ENCODE assay signal across 14 mouse cellular contexts in genomic region chr13:63700747-63701146, GRCm38 (mm10).
DNase-seq lines count a peak whose midpoint lies in the region; ATAC-seq and TF ChIP-seq lines count a peak whose summit lies in the region.
"Had no signal": no experiment of that assay in that cellular context is flagged by ENCODE, and none has a peak within 500 bp of the region (broad histone marks: within the 10 kb centered on the region; RNA-seq: fewer than 3 reads in every experiment).

No protein-coding gene starts in this region.

- H3K4me2 ChIP-seq in limb, embryonic 11.5 days (ENCODE audit: low read depth, severe bottlenecking): no peak overlapping the region
- H3K4me2 ChIP-seq: liver, embryonic 13.5 days; neural tube, embryonic 12.5 days had no signal

- H3K27ac ChIP-seq in limb, embryonic 11.5 days (replicated peaks; ENCODE audit: low read depth, low read length): 0 out of 2 replicates have a peak overlapping the region, but pooled peaks have one; percentile 5
- H3K27ac ChIP-seq in layer of hippocampus, adult 2 months: no peak overlapping the region
- H3K27ac ChIP-seq: liver, embryonic 13.5 days; neural tube, embryonic 12.5 days had no signal

- in situ Hi-C loops in Patski (cut with MboI; ENCODE audit: low pct_unique_long_range_greater_than_20kb): loop anchor here (5.0 kb wide), 1 partner anchor 337 kb away; no protein-coding TSS in a partner anchor

- intact Hi-C loops in left cerebral cortex, postnatal 36 days (cut with DNase I): no loop called here

- 58% methylated on average over 3 of the region's 3 CpGs for WGBS in limb, embryonic 11.5 days

- POLR2A ChIA-PET in Patski (lab: Charles Lee): no interaction called here

- no peak overlapping the region for H3K4me3 ChIP-seq in limb, embryonic 11.5 days (ENCODE audit: low read depth, low read length)
- no peak overlapping the region for H3K4me3 ChIP-seq in layer of hippocampus, adult 2 months
- H3K4me3 ChIP-seq: liver, embryonic 13.5 days; neural tube, embryonic 12.5 days had no signal

- H3K9me3 ChIP-seq in limb, embryonic 11.5 days (ENCODE audit: control insufficient read depth, low read length): no peaks in the 10 kb centered on the region
- H3K9me3 ChIP-seq: liver, embryonic 13.5 days; neural tube, embryonic 12.5 days had no signal

- peak; percentile 89 for ATAC-seq in Patski
- no peak for ATAC-seq in limb, embryonic 11.5 days (ENCODE audit: insufficient number of reproducible peaks, low FRiP score, low TSS enrichment, low read depth)
- peak; percentile 43; the same call in 1 of the 2 replicates for ATAC-seq in megakaryocyte-erythroid progenitor cell, adult 5-6 weeks (replicated peaks; ENCODE audit: low FRiP score, low TSS enrichment, poor library complexity, severe bottlenecking)

- CTCF ChIA-PET in Patski (lab: Charles Lee): no interaction called here

- no peaks in the 10 kb centered on the region for H3K27me3 ChIP-seq in Patski
- no peaks in the 10 kb centered on the region for H3K27me3 ChIP-seq in limb, embryonic 11.5 days (ENCODE audit: control insufficient read depth, insufficient read depth, low read length)
- H3K27me3 ChIP-seq: liver, embryonic 13.5 days; neural tube, embryonic 12.5 days had no signal

- H3K36me3 ChIP-seq in limb, embryonic 11.5 days (ENCODE audit: control insufficient read depth, insufficient read depth, low read length): no peaks in the 10 kb centered on the region
- H3K36me3 ChIP-seq: liver, embryonic 13.5 days; neural tube, embryonic 12.5 days had no signal

- no peak overlapping the region for H3K9ac ChIP-seq in limb, embryonic 11.5 days (ENCODE audit: low read length)
- H3K9ac ChIP-seq: liver, embryonic 13.5 days; neural tube, embryonic 12.5 days had no signal

- DNase-seq in embryo, embryonic 10 days (ENCODE audit: low spot score): peak; percentile 42
- no peak for DNase-seq in embryo, embryonic 9.5 days (ENCODE audit: extremely low spot score)
- DNase-seq in Patski (ENCODE audit: low read depth, low spot score): peak; percentile 65
- DNase-seq in limb, embryonic 11.5 days (ENCODE audit: low spot score): no peak
- no peak for DNase-seq in left cerebral cortex, postnatal 36 days (ENCODE audit: low spot score in 2 of 2)
- no peak for DNase-seq in adrenal gland, adult 8-10 months
- no peak for DNase-seq in layer of hippocampus, adult 2 months (ENCODE audit: low spot score in 2 of 2)
- DNase-seq: cerebellum, adult 9-11 months; heart, postnatal 36 days; kidney, postnatal 25 days; liver, embryonic 13.5 days; right cerebral cortex, postnatal 4 days had no signal

- no peak for TF ChIP-seq CTCF in Patski (IDR thresholded peaks at IDR 0.05)
- no peak for TF ChIP-seq CTCF in layer of hippocampus, adult 2 months (conservative IDR thresholded peaks at IDR 0.05)

- 0 out of 2 replicates have a peak, but pooled peaks cover 7% of the 10 kb centered on the region for H3K4me1 ChIP-seq in limb, embryonic 11.5 days (ENCODE audit: control insufficient read depth, insufficient read depth, low read length)

Comparison
In these comparisons a context has a peak if more than half of its experiments do, and no peak if none do; other contexts are left out.
1. DNase-seq: peak in embryo, embryonic 10 days (single experiment) and Patski (single experiment); none in embryo, embryonic 9.5 days (single experiment), limb, embryonic 11.5 days (single experiment), left cerebral cortex, postnatal 36 days (0 of 2), adrenal gland, adult 8-10 months (single experiment) and layer of hippocampus, adult 2 months (0 of 2).